Mouse (Mus musculus) forebrain, embryonic 11.5 days (tissue): Measurements from ENCODE around the gene Cyp2j7. TPM values are rescaled to one million over a fixed set of nuclear protein-coding genes. Genes with fewer than 3 reads are reported as not detected.
"Not testable (repeated sequence)": the region's sequence is repeated elsewhere in the genome, so short reads cannot be mapped to it uniquely, and the experiment has no call there.

Source experiments
- ATAC-seq: fragments of 200-750 bp; cut with Nextera tagmentation; replicated peaks from 2 replicates; pipeline ENCODE4 v1.8.0; 2017; ENCODE audit warnings: moderate TSS enrichment; ENCODE audit not compliant: low FRiP score
- DNase-seq: peaks from one replicate; pipeline ENCODE4 v3.0.0-alpha.2; 2017; ENCODE audit warnings: low spot score
- H3K27ac ChIP-seq: fragments of 300-500 bp; sonication (generic); 2 replicates; pipeline ENCODE4 v1.5.1; 2014; ENCODE audit warnings: low read depth, low read length
- H3K27me3 ChIP-seq: fragments of 300-500 bp; sonication (generic); 2 replicates; pipeline ENCODE4 v1.6.1; 2014; ENCODE audit warnings: mild to moderate bottlenecking, low read length, mixed read lengths; ENCODE audit not compliant: control insufficient read depth, insufficient read depth
- H3K36me3 ChIP-seq: fragments of 300-500 bp; sonication (generic); 2 replicates; pipeline ENCODE4 v1.6.1; 2014; ENCODE audit warnings: mild to moderate bottlenecking, low read length, moderate library complexity, mixed read lengths; ENCODE audit not compliant: control insufficient read depth, insufficient read depth
- H3K4me1 ChIP-seq: fragments of 300-500 bp; sonication (generic); replicated peaks from 2 replicates; pipeline ENCODE4 v1.6.1; 2014; ENCODE audit warnings: low read length, mixed read lengths; ENCODE audit not compliant: control insufficient read depth, insufficient read depth
- H3K4me2 ChIP-seq: fragments of 300-500 bp; sonication (generic); 2 replicates; pipeline ENCODE4 v1.6.1; 2014; ENCODE audit warnings: low read depth, mild to moderate bottlenecking, low read length, moderate library complexity, mixed read lengths; ENCODE audit not compliant: severe bottlenecking
- H3K4me3 ChIP-seq: fragments of 300-500 bp; sonication (generic); 2 replicates; pipeline ENCODE4 v1.5.1; 2014; ENCODE audit warnings: low read depth, low read length
- H3K9ac ChIP-seq: fragments of 300-500 bp; sonication (generic); 2 replicates; pipeline ENCODE4 v1.6.1; 2014; ENCODE audit warnings: low read length
- H3K9me3 ChIP-seq: fragments of 300-500 bp; sonication (generic); 2 replicates; pipeline ENCODE4 v1.6.1; 2016; ENCODE audit warnings: low read length, mixed read lengths; ENCODE audit not compliant: control insufficient read depth
- WGBS: fragments of 180-500 bp; shearing (Covaris S2); extraction: QIAGEN DNeasy Blood & Tissue Kit; methylation state at CpG from one replicate; pipeline ENCODE4 v1.1.7; 2014; 5-methylcytosine and 5-hydroxymethylcytosine counted together
- polyA plus RNA-seq: library from polyadenylated mRNA; unstranded; fragments of >200 nt; fragmentation: Nextera tagmentation; extraction: Ambion mirVana; gene quantifications from 2 replicates; pipeline ENCODE4 v1.2.1, GENCODE M21; 2014

Gene Cyp2j7
- polyA plus RNA-seq: not detected in 2 replicates

DNA sequence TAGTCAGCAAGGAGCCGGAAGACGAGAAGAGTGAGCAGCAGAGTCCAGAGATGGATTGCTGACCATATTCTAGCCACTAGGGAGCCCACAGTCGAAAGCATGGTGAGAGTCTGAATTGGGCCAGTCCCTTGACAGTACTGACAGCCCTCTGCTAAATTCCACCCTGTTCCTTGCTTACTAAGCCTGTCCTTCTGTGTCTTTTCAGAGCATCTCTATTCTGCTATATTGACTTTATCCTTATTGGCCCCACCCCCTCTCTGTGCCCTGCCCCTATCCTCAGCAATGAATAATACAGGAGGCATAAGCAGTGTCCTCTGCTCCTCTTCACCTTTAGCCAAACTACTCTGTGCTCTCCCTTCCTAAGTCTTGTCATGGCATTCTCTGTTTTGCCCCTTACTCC lies at the start of gene Cyp2j7:
Gene Cyp2j7, minus strand, starts transcription at position 101 of the 400 bp plus-strand sequence.
- 90% methylated on average over 3 of the region's 3 CpGs for WGBS
- Histone ChIP-seq H3K27me3 (no peaks in the 10 kb centered on the region), H3K9me3 (no peaks in the 10 kb centered on the region), H3K9ac (no peak within 1 kb of the TSS), H3K27ac (no peak within 1 kb of the TSS), H3K36me3 (no peaks in the 10 kb centered on the region), H3K4me2 (no peak within 1 kb of the TSS), H3K4me1 (no peaks in the 10 kb centered on the region), H3K4me3 (no peak within 1 kb of the TSS)
- DNase-seq (no peak), ATAC-seq (no peak)

DNA sequence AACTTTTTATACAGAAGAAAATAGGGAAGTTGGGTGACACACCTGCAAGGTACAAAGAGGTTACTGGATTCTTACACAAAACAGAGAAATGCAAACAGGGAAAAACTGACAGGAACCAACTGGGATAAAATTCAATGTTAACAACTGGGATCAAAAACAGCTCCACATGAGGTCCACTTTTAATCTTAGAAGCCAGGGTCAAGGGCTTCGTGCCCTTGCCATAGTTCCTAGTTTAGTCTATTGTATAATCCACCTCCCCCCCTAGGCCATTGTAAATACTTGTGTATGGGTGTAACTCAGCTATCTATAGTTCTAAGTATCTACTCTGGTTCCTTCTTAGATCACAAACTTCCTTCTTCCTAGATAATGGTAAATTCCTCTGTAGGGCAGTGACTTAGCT lies 40.4 kb upstream of the Cyp2j7 start:
- not testable (repeated sequence) for H3K27me3 ChIP-seq, H3K4me3 ChIP-seq, H3K36me3 ChIP-seq, H3K27ac ChIP-seq, H3K9ac ChIP-seq, H3K9me3 ChIP-seq, H3K4me2 ChIP-seq, H3K4me1 ChIP-seq, DNase-seq, ATAC-seq
- 64% methylated on average over 1 of the region's 1 CpGs for WGBS

DNA sequence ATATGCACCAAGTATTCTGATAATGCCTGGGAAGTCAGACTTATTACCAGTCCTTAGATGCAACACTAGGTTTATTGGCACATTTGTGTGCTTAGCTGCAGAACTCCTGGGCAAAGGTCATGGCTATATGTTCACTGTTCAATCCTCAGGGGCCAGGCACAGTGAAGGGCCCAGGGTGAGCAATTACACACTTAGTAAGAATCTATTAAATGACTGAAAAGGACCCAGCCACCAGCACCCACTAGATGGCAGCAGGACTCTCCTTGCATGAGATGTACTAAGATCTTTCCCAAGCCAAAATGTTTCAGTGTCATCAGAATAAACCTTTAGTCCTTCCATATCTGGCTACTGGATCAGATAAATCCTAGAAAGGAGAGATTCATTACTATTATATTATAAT lies 37.4 kb upstream of the Cyp2j7 start:
- peak; percentile 62 for DNase-seq
- Histone ChIP-seq H3K4me2 (no peak overlapping the region), H3K36me3 (no peaks in the 10 kb centered on the region), H3K9me3 (no peaks in the 10 kb centered on the region), H3K27me3 (no peaks in the 10 kb centered on the region), H3K4me1 (no peaks in the 10 kb centered on the region), H3K9ac (no peak overlapping the region), H3K4me3 (no peak overlapping the region), H3K27ac (no peak overlapping the region)
- ATAC-seq: peak; percentile 79; the same call in 1 of the 2 replicates

GRCm38 (mm10) chr4:96196701-96197100 lies 39.8 kb downstream of the Cyp2j7 start:
- H3K36me3 ChIP-seq: no peaks in the 10 kb centered on the region
- ATAC-seq (no peak), DNase-seq (no peak)
- H3K27ac ChIP-seq: no peak overlapping the region
- WGBS: 85% methylated on average over 1 of the region's 1 CpGs
- H3K4me3 ChIP-seq: no peak overlapping the region
- no peak overlapping the region for H3K4me2 ChIP-seq
- H3K9ac ChIP-seq: no peak overlapping the region
- H3K4me1 ChIP-seq: no peaks in the 10 kb centered on the region
- no peaks in the 10 kb centered on the region for H3K9me3 ChIP-seq
- no peaks in the 10 kb centered on the region for H3K27me3 ChIP-seq

DNA sequence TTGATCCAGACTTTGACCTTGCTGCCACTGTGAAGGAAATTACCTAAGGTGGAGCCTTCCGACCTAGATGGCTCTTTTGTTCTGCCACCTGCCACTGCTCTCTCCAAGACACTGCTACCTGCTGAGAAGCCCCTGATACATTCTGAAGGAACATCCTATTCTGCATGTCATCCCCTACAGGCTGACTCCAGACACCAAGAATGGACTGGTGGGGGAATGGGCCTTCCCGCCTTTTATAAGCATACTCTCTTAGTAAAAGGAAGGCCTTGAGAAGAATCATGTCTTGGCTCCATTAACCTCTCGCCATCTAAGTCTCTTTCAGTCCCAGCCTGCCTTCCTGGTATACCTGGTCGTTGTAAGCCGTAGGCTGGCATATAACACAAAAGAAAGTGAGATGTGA lies 47.1 kb downstream of the Cyp2j7 start:
- H3K9ac ChIP-seq, H3K27me3 ChIP-seq, H3K4me3 ChIP-seq, H3K4me2 ChIP-seq, H3K9me3 ChIP-seq, H3K4me1 ChIP-seq, ATAC-seq, DNase-seq, H3K36me3 ChIP-seq, H3K27ac ChIP-seq: not testable (repeated sequence)
- WGBS: 86% methylated on average over 5 of the region's 5 CpGs

DNA sequence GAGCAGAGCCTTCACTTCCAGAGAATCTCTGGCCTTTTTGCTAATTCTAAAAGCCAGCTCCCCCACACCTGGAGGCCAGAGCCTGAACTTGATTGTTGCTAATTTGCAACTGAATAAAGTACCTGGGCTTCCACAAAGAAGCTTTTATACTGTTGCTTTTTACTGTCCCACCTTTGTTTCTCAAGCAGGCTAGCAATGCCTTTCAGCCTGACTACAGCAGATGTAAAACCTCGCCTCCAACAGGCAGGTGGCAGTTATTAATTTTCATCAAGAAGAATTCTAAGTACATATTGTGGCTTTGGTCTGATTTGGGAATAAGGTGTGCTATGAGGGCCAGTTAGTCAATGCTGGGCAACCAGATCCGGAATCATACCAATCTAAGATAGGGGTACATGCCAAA lies 47.8 kb downstream of the Cyp2j7 start:
- H3K27me3 ChIP-seq, H3K9me3 ChIP-seq, DNase-seq, H3K9ac ChIP-seq, H3K27ac ChIP-seq, H3K4me1 ChIP-seq, H3K36me3 ChIP-seq, H3K4me3 ChIP-seq, ATAC-seq, H3K4me2 ChIP-seq: not testable (repeated sequence)
- WGBS: 77% methylated on average over 2 of the region's 2 CpGs

DNA sequence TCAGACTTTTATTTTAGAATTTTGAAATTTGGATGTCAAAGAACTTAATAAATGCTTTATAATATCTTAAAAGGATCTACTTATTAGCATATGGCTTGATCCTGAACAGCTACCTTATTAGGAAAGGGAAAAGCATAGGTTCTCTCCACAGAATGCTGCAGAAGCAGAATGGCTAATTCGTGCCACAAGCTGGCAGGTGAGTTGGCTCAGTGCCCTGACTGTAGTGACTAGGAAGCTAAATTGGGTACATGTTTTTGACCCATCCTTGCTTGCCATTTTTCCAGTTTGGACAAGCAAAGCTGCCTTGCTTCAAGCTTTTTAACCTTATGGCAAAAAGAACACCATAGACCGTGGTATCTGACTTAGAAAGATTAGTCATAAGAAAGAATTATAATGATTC lies 48.3 kb downstream of the Cyp2j7 start:
- H3K4me1 ChIP-seq, H3K27me3 ChIP-seq, H3K36me3 ChIP-seq, DNase-seq, H3K9ac ChIP-seq, H3K27ac ChIP-seq, H3K4me3 ChIP-seq, H3K4me2 ChIP-seq, H3K9me3 ChIP-seq, ATAC-seq: not testable (repeated sequence)
- WGBS: 86% methylated on average over 2 of the region's 2 CpGs

DNA sequence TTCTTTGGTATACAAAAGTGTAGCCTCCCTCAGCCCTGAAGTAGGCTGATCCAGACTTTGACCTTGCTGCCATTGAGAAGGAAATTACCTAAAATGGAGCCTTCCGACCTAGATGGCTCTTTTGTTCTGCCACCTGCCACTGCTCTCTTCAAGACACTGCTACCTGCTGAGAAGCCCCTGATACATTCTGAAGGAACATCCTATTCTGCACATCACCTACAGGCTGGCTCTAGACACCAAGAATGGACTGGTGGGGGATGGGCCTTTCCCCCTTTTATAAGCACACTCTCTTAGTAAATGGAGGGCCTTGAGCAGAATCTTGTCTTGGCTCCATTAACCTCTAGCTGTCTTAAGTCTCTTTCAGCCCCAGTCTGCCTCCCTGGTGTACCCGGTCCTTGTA lies 51.7 kb downstream of the Cyp2j7 start:
- 85% methylated on average over 2 of the region's 2 CpGs for WGBS
- H3K4me1 ChIP-seq, H3K9ac ChIP-seq, H3K4me2 ChIP-seq, H3K27me3 ChIP-seq, DNase-seq, H3K9me3 ChIP-seq, ATAC-seq, H3K27ac ChIP-seq, H3K4me3 ChIP-seq, H3K36me3 ChIP-seq: not testable (repeated sequence)

- no peaks in the 10 kb centered on the region for H3K27me3 ChIP-seq
- no peaks in the 10 kb centered on the region for H3K9me3 ChIP-seq
- ATAC-seq (no peak), DNase-seq (no peak)
- no peaks in the 10 kb centered on the region for H3K4me1 ChIP-seq
- H3K27ac ChIP-seq: no peak overlapping the region
- H3K4me2 ChIP-seq: no peak overlapping the region
- H3K36me3 ChIP-seq: no peaks in the 10 kb centered on the region
- no peak overlapping the region for H3K4me3 ChIP-seq
- H3K9ac ChIP-seq: no peak overlapping the region
- WGBS: 97% methylated on average over 1 of the region's 1 CpGs
Measured at GRCm38 (mm10) chr4:96162839-96163238, 73.6 kb downstream of the Cyp2j7 start.
